Mouse (Mus musculus) C2C12 (cell line): ENCODE measurements around the gene Galnt17.

Experiments used
- CEBPB ChIP-seq: IDR thresholded peaks from one replicate; pipeline ENCODE4 v1.6.1; 2011; ENCODE audit warnings: low read depth, mild to moderate bottlenecking, control low read depth, moderate library complexity
- CTCF ChIP-seq: IDR thresholded peaks from one replicate; pipeline ENCODE4 v1.5.1; 2011; ENCODE audit not compliant: control insufficient read depth, insufficient read depth, insufficient read length
- MAX ChIP-seq: IDR thresholded peaks from one replicate; pipeline ENCODE4 v1.6.1; 2011; ENCODE audit warnings: mild to moderate bottlenecking, control low read depth

DNA sequence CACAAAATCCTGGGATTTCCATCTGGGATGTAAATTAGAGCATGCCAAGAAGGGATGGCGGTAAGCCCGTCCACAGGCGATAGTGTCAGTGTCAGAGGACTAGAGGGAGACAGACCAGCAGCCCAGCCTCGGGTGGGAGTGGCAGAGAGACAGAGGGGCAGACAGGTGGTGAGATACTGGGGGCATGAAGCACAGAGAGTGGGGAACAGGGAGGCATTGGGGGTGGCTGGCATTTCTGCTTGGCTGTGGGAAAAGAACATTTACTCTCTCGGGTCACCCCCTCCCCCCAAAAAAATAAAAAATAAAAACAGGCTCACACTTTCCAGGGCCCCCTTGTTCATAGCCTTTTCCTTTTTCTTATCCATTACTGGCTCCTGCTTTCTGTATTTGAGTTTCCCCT, 287.4 kb downstream of the Galnt17 start:
- TF ChIP-seq CTCF (no peak), CEBPB (no peak), MAX (no peak)
